Mouse (Mus musculus) liver, embryonic 15.5 days (tissue): Measurements from ENCODE around the gene Csf2. TPM values are rescaled to one million over a fixed set of nuclear protein-coding genes. Genes with fewer than 3 reads are reported as not detected.
"Not testable (repeated sequence)": the region's sequence is repeated elsewhere in the genome, so short reads cannot be mapped to it uniquely, and the experiment has no call there.

Experiments used
- ATAC-seq: fragments of 200-750 bp; cut with Nextera tagmentation; 2 replicates; pipeline ENCODE4 v1.8.0; 2017; ENCODE audit warnings: moderate number of reproducible peaks, mild to moderate bottlenecking, moderate library complexity; ENCODE audit not compliant: insufficient read depth
- H3K27ac ChIP-seq: fragments of 300-500 bp; sonication (generic); replicated peaks from 2 replicates; pipeline ENCODE4 v1.5.1; 2015; ENCODE audit warnings: mild to moderate bottlenecking, inconsistent platforms
- H3K27me3 ChIP-seq: fragments of 300-500 bp; sonication (generic); 2 replicates; pipeline ENCODE4 v1.6.1; 2015; ENCODE audit warnings: mild to moderate bottlenecking, inconsistent platforms
- H3K36me3 ChIP-seq: fragments of 300-500 bp; sonication (generic); replicated peaks from 2 replicates; pipeline ENCODE4 v1.6.1; 2015; ENCODE audit warnings: moderate library complexity, mild to moderate bottlenecking, inconsistent platforms
- H3K4me1 ChIP-seq: fragments of 300-500 bp; sonication (generic); replicated peaks from 2 replicates; pipeline ENCODE4 v1.6.1; 2015; ENCODE audit warnings: inconsistent platforms
- H3K4me2 ChIP-seq: fragments of 300-500 bp; sonication (generic); 2 replicates; pipeline ENCODE4 v1.6.1; 2015; ENCODE audit warnings: moderate library complexity, mild to moderate bottlenecking, inconsistent platforms
- H3K4me3 ChIP-seq: fragments of 300-500 bp; sonication (generic); replicated peaks from 2 replicates; pipeline ENCODE4 v1.5.1; 2015; ENCODE audit warnings: mild to moderate bottlenecking, inconsistent platforms
- H3K9ac ChIP-seq: fragments of 300-500 bp; sonication (generic); 2 replicates; pipeline ENCODE4 v1.6.1; 2015; ENCODE audit warnings: moderate library complexity, mild to moderate bottlenecking, inconsistent platforms
- H3K9me3 ChIP-seq: fragments of 300-500 bp; sonication (generic); replicated peaks from 2 replicates; pipeline ENCODE4 v1.6.1; 2016; ENCODE audit warnings: inconsistent platforms
- WGBS: fragments of 180-500 bp; shearing (Covaris S2); methylation state at CpG from one replicate; pipeline ENCODE4 v1.1.7; 2015; ENCODE audit warnings: mixed read lengths; ENCODE audit not compliant: insufficient replicate concordance; 5-methylcytosine and 5-hydroxymethylcytosine counted together
- polyA plus RNA-seq: library from polyadenylated mRNA; unstranded; fragments of >200 nt; fragmentation: Nextera tagmentation; extraction: Ambion mirVana; gene quantifications from 2 replicates; pipeline ENCODE4 v1.2.1, GENCODE M21; 2015

Csf2 gene
- not detected in 2 replicates for polyA plus RNA-seq

DNA sequence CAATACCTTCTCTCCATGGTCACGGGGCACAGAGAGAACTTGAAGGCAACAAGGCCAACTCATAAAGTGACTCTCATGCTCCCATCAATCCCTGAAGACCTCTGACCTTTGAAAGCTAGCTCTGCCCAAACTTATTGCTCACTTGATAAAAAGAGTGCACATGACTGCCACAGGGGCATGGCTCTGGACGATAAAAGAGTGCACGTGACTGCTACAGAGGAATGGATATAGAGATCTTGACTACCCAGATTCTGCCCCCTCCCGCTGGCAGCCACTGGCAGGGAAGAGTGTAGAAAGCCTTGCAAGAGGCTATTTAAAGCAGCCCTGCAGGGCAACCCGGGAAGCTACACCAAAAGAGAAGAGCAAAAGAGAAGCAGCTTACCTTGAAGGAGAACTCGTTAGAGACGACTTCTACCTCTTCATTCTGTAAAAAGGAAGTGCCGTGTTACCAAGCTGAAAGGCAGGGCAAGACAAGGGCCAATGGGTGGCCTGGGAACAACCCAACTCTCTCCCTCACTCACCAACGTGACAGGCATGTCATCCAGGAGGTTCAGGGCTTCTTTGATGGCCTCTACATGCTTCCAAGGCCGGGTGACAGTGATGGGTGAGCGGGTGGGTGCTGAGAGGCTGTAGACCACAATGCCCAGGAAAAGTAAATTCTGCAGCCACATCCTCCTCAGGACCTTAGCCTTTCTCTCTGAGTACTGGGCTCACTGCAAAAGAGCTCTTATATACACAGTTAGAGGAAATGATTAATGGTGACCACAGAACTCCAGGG is at the start of gene Csf2:
Gene Csf2, minus strand, starts transcription at position 728 of the 778 bp plus-strand sequence.
- no peaks in the 10 kb centered on the region for H3K9me3 ChIP-seq
- no peak within 1 kb of the TSS for H3K4me3 ChIP-seq
- H3K27me3 ChIP-seq, result no peaks in the 10 kb centered on the region
- 16% methylated on average over 11 of the region's 11 CpGs for WGBS
- ATAC-seq, result peak; percentile 62; the same call in 1 of the 2 replicates
- H3K36me3 ChIP-seq, result no peaks in the 10 kb centered on the region
- H3K4me2 ChIP-seq, result no peak within 1 kb of the TSS
- no peak within 1 kb of the TSS for H3K27ac ChIP-seq
- peaks cover 14% of the 10 kb centered on the region for H3K4me1 ChIP-seq
- H3K9ac ChIP-seq, result no peak within 1 kb of the TSS

GRCm38 (mm10) chr11:54298777-54299176 is 49.3 kb upstream of the Csf2 start:
- Histone ChIP-seq H3K4me2 (no peak overlapping the region), H3K9ac (no peak overlapping the region), H3K4me3 (no peak overlapping the region), H3K27me3 (peaks cover 23% of the 10 kb centered on the region), H3K27ac (no peak overlapping the region), H3K9me3 (no peaks in the 10 kb centered on the region), H3K36me3 (no peaks in the 10 kb centered on the region), H3K4me1 (no peaks in the 10 kb centered on the region)
- ATAC-seq, result no peak

DNA sequence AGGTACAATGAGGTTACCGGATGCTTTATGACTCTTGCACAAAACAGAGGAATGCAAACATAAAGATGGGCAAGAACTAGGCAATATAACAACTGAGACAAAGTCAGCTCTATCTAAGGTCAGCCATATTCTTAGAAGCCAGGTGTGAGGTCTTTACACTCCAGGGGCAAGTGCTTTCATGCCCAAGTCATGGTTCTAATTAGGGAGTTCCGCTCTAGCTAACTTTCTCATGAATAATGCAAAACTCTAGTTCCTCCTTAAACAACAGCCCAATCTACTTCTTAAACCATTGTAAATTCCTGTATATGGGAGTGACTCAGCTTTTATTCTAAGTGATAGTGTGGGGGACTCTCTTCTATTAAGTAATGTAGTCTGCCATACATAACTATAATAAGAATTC is 48.0 kb upstream of the Csf2 start:
- not testable (repeated sequence) for ATAC-seq, H3K4me2 ChIP-seq, H3K27ac ChIP-seq, H3K4me3 ChIP-seq, H3K36me3 ChIP-seq, H3K4me1 ChIP-seq, H3K9me3 ChIP-seq, H3K9ac ChIP-seq
- peaks cover 10% of the 10 kb centered on the region for H3K27me3 ChIP-seq
- WGBS, result 80% methylated on average over 2 of the region's 2 CpGs

GRCm38 (mm10) chr11:54296734-54297133 is 47.3 kb upstream of the Csf2 start:
- H3K27me3 ChIP-seq, result peaks cover 3% of the 10 kb centered on the region
- H3K9ac ChIP-seq, result no peak overlapping the region
- H3K36me3 ChIP-seq, result no peaks in the 10 kb centered on the region
- no peak overlapping the region for H3K27ac ChIP-seq
- ATAC-seq, result no peak
- no peaks in the 10 kb centered on the region for H3K4me1 ChIP-seq
- WGBS, result 73% methylated on average over 1 of the region's 1 CpGs
- no peaks in the 10 kb centered on the region for H3K9me3 ChIP-seq
- H3K4me2 ChIP-seq, result no peak overlapping the region
- no peak overlapping the region for H3K4me3 ChIP-seq

- Histone ChIP-seq H3K4me1 (no peaks in the 10 kb centered on the region), H3K4me2 (no peak overlapping the region), H3K36me3 (no peaks in the 10 kb centered on the region), H3K27ac (no peak overlapping the region), H3K27me3 (no peaks in the 10 kb centered on the region), H3K4me3 (no peak overlapping the region), H3K9me3 (no peaks in the 10 kb centered on the region), H3K9ac (no peak overlapping the region)
- WGBS, result 56% methylated on average over 4 of the region's 4 CpGs
- no peak for ATAC-seq
These were observed 46.5 kb upstream of the Csf2 start for GRCm38 (mm10) chr11:54295971-54296370.

DNA sequence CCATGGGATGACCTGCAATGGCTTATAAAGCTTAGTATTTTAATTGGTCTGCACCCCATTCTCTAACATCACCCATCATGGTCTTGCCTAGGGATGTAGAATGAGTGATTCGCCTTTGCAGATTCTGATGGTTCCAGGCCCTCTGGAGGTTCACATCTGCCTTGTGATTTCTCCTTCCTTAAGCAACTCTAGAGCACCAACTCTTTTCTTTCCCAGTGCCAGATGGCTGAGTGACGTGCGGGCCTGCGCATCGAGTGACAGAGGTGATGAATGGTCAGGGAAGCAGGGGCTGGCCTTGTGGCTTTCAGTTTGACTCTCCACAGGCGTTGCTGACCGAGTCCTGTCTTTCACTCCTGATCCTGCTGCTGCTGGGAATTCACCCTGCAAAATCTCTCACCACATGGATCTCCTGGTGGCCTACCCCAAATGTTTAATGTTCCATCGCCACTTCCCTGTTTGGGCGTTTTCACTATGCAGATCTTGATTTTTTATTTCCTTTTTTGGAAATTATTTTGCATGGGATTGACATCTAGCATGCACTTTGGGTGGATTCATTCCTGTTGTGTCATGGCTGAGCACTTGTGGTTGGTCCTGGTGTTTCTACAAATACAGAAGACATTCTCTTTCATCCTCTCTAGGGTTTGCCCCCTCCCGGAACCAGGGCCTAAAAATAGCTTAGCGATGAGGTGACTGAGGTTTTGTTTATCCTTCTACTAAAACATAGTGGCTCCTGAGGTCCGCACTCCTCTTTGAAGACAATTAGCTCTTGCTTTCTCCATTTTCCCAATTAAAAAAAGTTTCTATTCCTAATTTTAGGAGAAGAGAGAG is 44.7 kb upstream of the Csf2 start:
- no peak for ATAC-seq
- Histone ChIP-seq H3K4me2 (no peak overlapping the region), H3K27me3 (no peaks in the 10 kb centered on the region), H3K9ac (no peak overlapping the region), H3K27ac (no peak overlapping the region), H3K9me3 (no peaks in the 10 kb centered on the region), H3K36me3 (no peaks in the 10 kb centered on the region), H3K4me1 (no peaks in the 10 kb centered on the region), H3K4me3 (no peak overlapping the region)
- 54% methylated on average over 12 of the region's 12 CpGs for WGBS

DNA sequence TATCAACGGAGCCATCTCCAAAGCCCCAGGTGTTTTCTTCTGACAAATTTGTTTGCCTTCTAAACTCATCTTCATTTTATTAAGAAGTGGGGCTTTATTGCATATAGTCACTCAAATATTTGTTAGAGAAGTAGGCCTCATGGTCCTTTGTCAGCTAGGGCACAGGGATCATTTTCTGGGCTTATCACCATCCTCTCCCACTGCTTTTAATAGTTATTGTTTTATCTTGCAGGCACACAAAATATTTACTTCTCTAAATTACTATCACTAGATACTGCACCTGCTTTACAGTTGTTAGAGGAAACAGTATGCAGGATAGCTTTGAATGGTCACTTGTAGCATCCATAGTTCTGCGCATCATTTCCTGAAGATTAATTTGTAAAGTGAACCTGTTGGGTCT is 42.7 kb upstream of the Csf2 start:
- Histone ChIP-seq H3K36me3 (no peaks in the 10 kb centered on the region), H3K4me2 (no peak overlapping the region), H3K9me3 (no peaks in the 10 kb centered on the region), H3K9ac (no peak overlapping the region), H3K27ac (no peak overlapping the region), H3K27me3 (no peaks in the 10 kb centered on the region), H3K4me3 (no peak overlapping the region), H3K4me1 (no peaks in the 10 kb centered on the region)
- WGBS, result 57% methylated on average over 2 of the region's 2 CpGs
- no peak for ATAC-seq

DNA sequence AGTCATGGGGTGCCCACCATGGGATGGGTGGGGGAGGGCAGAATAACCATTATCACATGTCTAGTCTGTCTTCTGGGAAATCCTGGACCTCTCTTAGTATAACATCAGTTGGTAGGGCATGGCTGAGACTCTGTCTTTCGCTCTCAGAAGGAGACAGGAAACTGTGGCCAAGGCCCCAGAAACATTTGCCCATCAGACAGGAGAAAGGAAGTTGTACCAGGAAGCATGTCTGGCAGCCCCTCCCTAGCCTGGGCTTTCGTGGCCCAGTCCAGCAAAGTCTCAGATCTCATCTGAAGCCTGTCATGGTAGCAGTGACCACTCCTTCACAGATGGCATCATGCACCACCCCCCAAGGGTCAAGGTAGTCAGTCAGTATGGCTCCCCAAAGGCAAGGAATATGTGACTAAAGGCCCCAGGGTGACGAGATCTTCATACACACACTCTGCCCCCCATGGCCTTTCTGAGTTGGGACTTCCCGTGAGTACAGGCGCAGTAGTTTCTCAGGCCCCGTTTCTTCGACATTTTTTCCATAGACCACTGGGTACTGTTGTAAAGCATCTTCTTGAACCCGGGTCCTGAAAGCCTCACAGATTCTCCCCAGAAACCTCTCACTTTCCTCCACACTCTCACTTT is 38.5 kb upstream of the Csf2 start:
- no peaks in the 10 kb centered on the region for H3K9me3 ChIP-seq
- H3K36me3 ChIP-seq, result no peaks in the 10 kb centered on the region
- H3K27ac ChIP-seq, result no peak overlapping the region
- no peak overlapping the region for H3K9ac ChIP-seq
- H3K4me3 ChIP-seq, result no peak overlapping the region
- 55% methylated on average over 8 of the region's 8 CpGs for WGBS
- H3K4me1 ChIP-seq, result no peaks in the 10 kb centered on the region
- H3K27me3 ChIP-seq, result no peaks in the 10 kb centered on the region
- H3K4me2 ChIP-seq, result no peak overlapping the region
- no peak for ATAC-seq

DNA sequence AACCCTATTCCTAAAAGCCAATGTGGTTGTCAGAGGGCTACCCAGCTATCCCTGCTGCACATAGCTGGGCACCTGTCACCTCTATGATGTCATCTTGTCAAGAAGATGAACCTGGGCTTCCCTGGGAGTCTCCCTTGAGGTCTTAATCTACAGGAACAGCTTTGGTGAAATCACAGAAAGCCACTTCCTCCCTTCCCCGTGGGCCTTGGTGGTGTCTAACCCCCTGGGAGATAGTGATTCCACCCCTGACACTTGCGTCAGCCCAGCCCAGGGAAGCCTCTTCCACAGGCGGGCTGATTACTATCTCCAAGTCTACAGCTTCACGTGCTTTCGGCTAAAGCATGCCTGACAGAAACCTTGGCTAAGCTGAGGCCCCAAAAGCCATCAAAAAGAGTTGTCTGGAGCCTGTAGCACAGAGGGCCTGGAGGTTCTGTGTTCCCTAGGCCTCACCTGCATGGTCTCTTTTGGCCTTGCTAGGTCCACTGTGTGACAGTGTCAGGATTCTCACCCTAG is 22.0 kb upstream of the Csf2 start:
- no peak overlapping the region for H3K9ac ChIP-seq
- no peak overlapping the region for H3K4me3 ChIP-seq
- no peaks in the 10 kb centered on the region for H3K9me3 ChIP-seq
- H3K27me3 ChIP-seq, result no peaks in the 10 kb centered on the region
- H3K27ac ChIP-seq, result no peak overlapping the region
- H3K4me1 ChIP-seq, result no peaks in the 10 kb centered on the region
- no peak for ATAC-seq
- H3K4me2 ChIP-seq, result no peak overlapping the region
- no peaks in the 10 kb centered on the region for H3K36me3 ChIP-seq
- 13% methylated on average over 5 of the region's 5 CpGs for WGBS

DNA sequence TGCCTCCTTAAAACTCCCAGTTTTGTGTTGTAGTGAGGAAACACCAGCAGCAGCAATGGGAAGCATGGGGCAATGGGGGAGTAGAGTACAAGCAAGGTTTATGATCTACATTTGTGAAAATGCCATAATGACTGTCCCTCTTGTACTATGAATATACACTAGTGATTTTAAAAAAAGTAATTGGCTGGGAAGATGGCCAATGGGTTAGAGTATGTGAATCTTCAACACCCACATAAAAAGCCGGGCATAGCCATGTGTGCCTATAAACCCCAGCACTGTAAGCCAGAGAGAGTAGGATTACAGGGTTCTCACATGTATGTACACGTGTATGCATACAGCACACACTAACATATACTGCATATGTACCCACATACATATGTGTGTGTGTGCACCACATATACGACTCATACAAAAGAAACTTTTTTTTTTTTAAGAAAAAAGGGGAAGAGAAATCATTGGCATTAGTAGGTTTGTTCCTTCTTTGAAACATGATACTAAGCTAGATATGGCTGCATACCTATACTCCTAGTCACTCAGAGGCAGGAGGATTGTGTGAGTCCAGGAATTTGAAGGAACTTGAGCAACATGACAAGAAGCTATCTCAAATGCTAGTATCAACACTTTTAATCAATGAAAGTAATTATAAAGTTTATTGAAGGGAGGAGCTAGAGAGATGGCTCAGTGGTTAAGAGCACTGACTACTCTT is 19.9 kb upstream of the Csf2 start:
- H3K4me3 ChIP-seq, result no peak overlapping the region
- H3K4me1 ChIP-seq, result no peaks in the 10 kb centered on the region
- H3K4me2 ChIP-seq, result no peak overlapping the region
- no peak for ATAC-seq
- 48% methylated on average over 3 of the region's 3 CpGs for WGBS
- H3K36me3 ChIP-seq, result no peaks in the 10 kb centered on the region
- H3K9ac ChIP-seq, result no peak overlapping the region
- no peak overlapping the region for H3K27ac ChIP-seq
- H3K27me3 ChIP-seq, result no peaks in the 10 kb centered on the region
- no peaks in the 10 kb centered on the region for H3K9me3 ChIP-seq
